24 mouse cellular contexts compared by ENCODE assay signal in genomic region chr1:131816886-131817285, GRCm38 (mm10).
"Had no signal": no experiment of that assay in that cellular context is flagged by ENCODE, and none has a peak within 500 bp of the region (broad histone marks: within the 10 kb centered on the region; RNA-seq: fewer than 3 reads in every experiment).

No protein-coding gene starts in this region.

- H3K36me3 ChIP-seq: hindbrain, embryonic 10.5 days; hindbrain, embryonic 13.5 days; hindbrain, embryonic 15.5 days; intestine, embryonic 15.5 days; limb, embryonic 10.5 days; limb, embryonic 12.5 days; liver, embryonic 13.5 days; liver, embryonic 15.5 days had no signal

- DNase-seq: gastrocnemius, adult 2 months; gastrocnemius, postnatal 10 days; gastrocnemius, postnatal 25 days; kidney, adult 18-20 months; kidney, adult 8-10 months; kidney, postnatal 10 days; kidney, postnatal 25 days; kidney, postnatal 4 days; liver; liver, embryonic 13.5 days had no signal

- H3K27ac ChIP-seq: gastrocnemius, adult 2 months; heart, adult 2 months; hindbrain, embryonic 10.5 days; hindbrain, embryonic 13.5 days; hindbrain, embryonic 15.5 days; intestine, embryonic 15.5 days; layer of hippocampus, adult 2 months; left cerebral cortex, adult 2 months; limb, embryonic 10.5 days; limb, embryonic 12.5 days; liver, embryonic 13.5 days; liver, embryonic 15.5 days had no signal

- H3K4me1 ChIP-seq: hindbrain, embryonic 10.5 days; hindbrain, embryonic 13.5 days; hindbrain, embryonic 15.5 days; intestine, embryonic 15.5 days; limb, embryonic 12.5 days; liver, embryonic 13.5 days; liver, embryonic 15.5 days had no signal

- H3K4me3 ChIP-seq: gastrocnemius, adult 2 months; heart, adult 2 months; hindbrain, embryonic 10.5 days; hindbrain, embryonic 13.5 days; hindbrain, embryonic 15.5 days; intestine, embryonic 15.5 days; layer of hippocampus, adult 2 months; left cerebral cortex, adult 2 months; limb, embryonic 10.5 days; limb, embryonic 12.5 days; liver, embryonic 13.5 days; liver, embryonic 15.5 days had no signal

- ATAC-seq: inflammation-experienced regulatory T-cells, adult 6 months; intestine, embryonic 15.5 days; intestine, postnatal 0 days had no signal

- H3K4me2 ChIP-seq: heart, embryonic 11.5 days; hindbrain, embryonic 13.5 days; hindbrain, embryonic 15.5 days; intestine, embryonic 15.5 days; limb, embryonic 12.5 days; liver, embryonic 11.5 days; liver, embryonic 13.5 days; liver, embryonic 15.5 days had no signal

- H3K9me3 ChIP-seq: hindbrain, embryonic 10.5 days; hindbrain, embryonic 15.5 days; intestine, embryonic 15.5 days; limb, embryonic 10.5 days; liver, embryonic 13.5 days; liver, embryonic 15.5 days had no signal

- H3K27me3 ChIP-seq: hindbrain, embryonic 13.5 days; hindbrain, embryonic 15.5 days; intestine, embryonic 15.5 days; limb, embryonic 12.5 days; liver, embryonic 13.5 days had no signal

- H3K9ac ChIP-seq: hindbrain, embryonic 13.5 days; hindbrain, embryonic 15.5 days; intestine, embryonic 15.5 days; limb, embryonic 12.5 days; liver, embryonic 13.5 days; liver, embryonic 15.5 days had no signal
